Mouse (Mus musculus) cerebellum, adult 2 months (tissue): ENCODE measurements around the gene Krt13.

ENCODE experiments used
- CTCF ChIP-seq: fragments of 200-500 bp; IDR thresholded peaks from 2 replicates; pipeline ENCODE4 v1.5.1; 2011; ENCODE audit warnings: low read depth, mild to moderate bottlenecking, control low read depth, low read length, moderate library complexity, borderline replicate concordance; ENCODE audit not compliant: insufficient read depth
- POLR2A ChIP-seq: fragments of 200-500 bp; IDR thresholded peaks from 2 replicates; pipeline ENCODE4 v1.6.1; 2011; ENCODE audit warnings: low read length, control low read depth, borderline replicate concordance; ENCODE audit not compliant: insufficient read depth

GRCm38 (mm10) chr11:100124901-100125300 lies 3.5 kb upstream of the Krt13 start:
- TF ChIP-seq POLR2A (no peak), CTCF (no peak)
